Mouse (Mus musculus) CH12.LX (cell line): Measurements from ENCODE around the gene Mcee. TPM values are rescaled to one million over a fixed set of nuclear protein-coding genes. Genes with fewer than 3 reads are reported as not detected.

ENCODE experiments used
- DNase-seq: peaks from one replicate; pipeline ENCODE4 v3.0.0-alpha.2; 2013; ENCODE audit errors: extremely low read depth
- H3K27ac ChIP-seq: 2 replicates; pipeline ENCODE4 v1.5.1; 2012; ENCODE audit warnings: low read depth, mild to moderate bottlenecking, control low read depth, moderate library complexity; ENCODE audit not compliant: insufficient read depth
- H3K27me3 ChIP-seq: replicated peaks from 2 replicates; pipeline ENCODE3; 2012; ENCODE audit warnings: inconsistent platforms
- H3K36me3 ChIP-seq, 2 experiments: replicated peaks in 1 of 2; 2 replicates each; pipeline versions ENCODE3 to v1.6.1; 2012; ENCODE audit warnings: inconsistent platforms in 1 of 2, low read length in 1 of 2, mild to moderate bottlenecking in 1 of 2, mixed read lengths in 1 of 2, moderate library complexity in 1 of 2; ENCODE audit not compliant: control insufficient read depth in 1 of 2, insufficient read depth in 1 of 2
- H3K4me1 ChIP-seq, 2 experiments: 2 replicates each; pipeline ENCODE4 v1.6.1; 2012; ENCODE audit warnings: inconsistent platforms in 1 of 2, moderate library complexity in 1 of 2; ENCODE audit not compliant: insufficient read depth in 2 of 2, control insufficient read depth in 1 of 2
- H3K4me2 ChIP-seq: 2 replicates; pipeline ENCODE4 v1.6.1; 2012; ENCODE audit warnings: low read depth, mild to moderate bottlenecking, control low read depth; ENCODE audit not compliant: poor library complexity, insufficient read depth, severe bottlenecking
- H3K4me3 ChIP-seq, 3 experiments: fragments of 150-350 bp in 1 of 3; sonication (generic) in 1 of 3; replicated peaks in 1 of 3; 2 replicates each; pipeline versions ENCODE3 to v1.5.1; 2011 to 2012; ENCODE audit warnings: low read depth in 2 of 3, low read length in 2 of 3, mild to moderate bottlenecking in 2 of 3, moderate library complexity in 2 of 3, control low read depth in 1 of 3, improper control_type of control experiment in 1 of 3, inconsistent platforms in 1 of 3, mixed read lengths in 1 of 3; ENCODE audit not compliant: poor library complexity in 1 of 3
- H3K79me2 ChIP-seq: replicated peaks from 2 replicates; pipeline ENCODE4 v1.6.1; 2012; ENCODE audit warnings: mild to moderate bottlenecking, moderate library complexity; ENCODE audit not compliant: control insufficient read depth, poor library complexity, insufficient read depth, severe bottlenecking; ENCODE audit errors: extremely low read depth
- H3K9ac ChIP-seq: 2 replicates; pipeline ENCODE4 v1.6.1; 2012; ENCODE audit warnings: low read depth, mild to moderate bottlenecking, control low read depth, moderate library complexity; ENCODE audit not compliant: insufficient read depth
- H3K9me3 ChIP-seq: replicated peaks from 2 replicates; pipeline ENCODE3; 2012; ENCODE audit warnings: low read length, inconsistent platforms, mixed read lengths
- BHLHE40 ChIP-seq: IDR thresholded peaks from 2 replicates; pipeline ENCODE4 v1.6.1; 2011; ENCODE audit warnings: mild to moderate bottlenecking, low read depth, low read length, improper control_type of control experiment
- CHD1 ChIP-seq: IDR thresholded peaks from 2 replicates; pipeline ENCODE4 v1.6.1; 2012; ENCODE audit warnings: low read depth, low read length, improper control_type of control experiment, inconsistent platforms
- CTCF ChIP-seq, 2 experiments: IDR thresholded peaks in 1 of 2; conservative IDR thresholded peaks in 1 of 2; 2 replicates each; pipeline ENCODE4 v1.5.1; 2011 to 2012; ENCODE audit warnings: low read depth in 2 of 2, low read length in 2 of 2, improper control_type of control experiment in 1 of 2, inconsistent platforms in 1 of 2, mild to moderate bottlenecking in 1 of 2, moderate library complexity in 1 of 2
- E2F4 ChIP-seq: IDR thresholded peaks from 2 replicates; pipeline ENCODE4 v1.6.1; 2011; ENCODE audit warnings: low read depth, low read length, improper control_type of control experiment; ENCODE audit not compliant: insufficient replicate concordance
- ELF1 ChIP-seq: IDR thresholded peaks from 2 replicates; pipeline ENCODE4 v1.6.1; 2014; ENCODE audit warnings: low read depth, mild to moderate bottlenecking, inconsistent platforms, low read length, improper control_type of control experiment
- ETS1 ChIP-seq: conservative IDR thresholded peaks from 2 replicates; pipeline ENCODE4 v1.6.1; 2012; ENCODE audit warnings: low read depth, mild to moderate bottlenecking, inconsistent platforms, low read length, improper control_type of control experiment, moderate library complexity
- GABPA ChIP-seq: IDR thresholded peaks from 2 replicates; pipeline ENCODE4 v1.6.1; 2012; ENCODE audit warnings: low read depth, low read length, improper control_type of control experiment, inconsistent platforms; ENCODE audit not compliant: insufficient replicate concordance
- IRF4 ChIP-seq: IDR thresholded peaks from 2 replicates; pipeline ENCODE4 v1.6.1; 2014; ENCODE audit warnings: low read depth, mild to moderate bottlenecking, inconsistent platforms, low read length, improper control_type of control experiment
- MAX ChIP-seq: IDR thresholded peaks from 2 replicates; pipeline ENCODE4 v1.6.1; 2011; ENCODE audit warnings: low read length, improper control_type of control experiment
- MEF2A ChIP-seq: IDR thresholded peaks from 2 replicates; pipeline ENCODE4 v1.6.1; 2014; ENCODE audit warnings: low read depth, mild to moderate bottlenecking, inconsistent platforms, low read length, improper control_type of control experiment, borderline replicate concordance
- PAX5 ChIP-seq: IDR thresholded peaks from 2 replicates; pipeline ENCODE4 v1.6.1; 2012; ENCODE audit warnings: low read length, inconsistent platforms, mixed read lengths
- POLR2AphosphoS2 ChIP-seq: IDR thresholded peaks from 2 replicates; pipeline ENCODE4 v1.6.1; 2011; ENCODE audit warnings: low read depth, low read length, improper control_type of control experiment
- RAD21 ChIP-seq: IDR thresholded peaks from 2 replicates; pipeline ENCODE4 v1.6.1; 2011; ENCODE audit warnings: low read depth, mild to moderate bottlenecking, low read length, improper control_type of control experiment, moderate library complexity
- SIN3A ChIP-seq: IDR thresholded peaks from 2 replicates; pipeline ENCODE4 v1.6.1; 2012; ENCODE audit warnings: low read length, improper control_type of control experiment, inconsistent platforms
- SMC3 ChIP-seq: IDR thresholded peaks from 2 replicates; pipeline ENCODE4 v1.6.1; 2011; ENCODE audit warnings: low read depth, low read length, improper control_type of control experiment
- ZKSCAN1 ChIP-seq: IDR thresholded peaks from 2 replicates; pipeline ENCODE4 v1.6.1; 2012; ENCODE audit warnings: low read depth, inconsistent platforms, low read length, improper control_type of control experiment, borderline replicate concordance
- ZNF384 ChIP-seq: IDR thresholded peaks from 2 replicates; pipeline ENCODE4 v1.6.1; 2012; ENCODE audit warnings: low read depth, low read length, improper control_type of control experiment, inconsistent platforms
- dilution Hi-C: fragments of 300-500 bp; cut with MboI; formaldehyde crosslinking; loops from 2 replicates; pipeline ENCODE4 v1.14.3; 2020; ENCODE audit warnings: low sequenced_read_pairs; ENCODE audit not compliant: extremely low pct_unique_long_range_greater_than_20kb, extremely low pct_ligation_motif_present
- in situ Hi-C: fragments of 300-500 bp; cut with MboI; formaldehyde crosslinking; loops from 3 replicates; pipeline ENCODE4 v1.14.3; 2019; ENCODE audit warnings: low sequenced_read_pairs, low pct_ligation_motif_present, low pct_unique_long_range_greater_than_20kb, mixed read lengths
- polyA plus RNA-seq: library from polyadenylated mRNA; unstranded; fragments of >175 nt; gene quantifications from 2 replicates; pipeline ENCODE4 v1.2.1, GENCODE M21; 2012; ENCODE audit warnings: low read depth; ENCODE audit not compliant: insufficient read length
- total RNA-seq, 2 experiments: library from RNA; depleted of rRNA; stranded (reverse); fragments of 300-350 nt in 1 of 2; fragments of >200 nt in 1 of 2; gene quantifications; 2 replicates each; pipeline ENCODE4 v1.2.3; 2012 to 2014

Gene Mcee
- total and polyA plus RNA-seq, 3 experiments, result 13.8 to 15.8 (median 13.9) TPM

DNA sequence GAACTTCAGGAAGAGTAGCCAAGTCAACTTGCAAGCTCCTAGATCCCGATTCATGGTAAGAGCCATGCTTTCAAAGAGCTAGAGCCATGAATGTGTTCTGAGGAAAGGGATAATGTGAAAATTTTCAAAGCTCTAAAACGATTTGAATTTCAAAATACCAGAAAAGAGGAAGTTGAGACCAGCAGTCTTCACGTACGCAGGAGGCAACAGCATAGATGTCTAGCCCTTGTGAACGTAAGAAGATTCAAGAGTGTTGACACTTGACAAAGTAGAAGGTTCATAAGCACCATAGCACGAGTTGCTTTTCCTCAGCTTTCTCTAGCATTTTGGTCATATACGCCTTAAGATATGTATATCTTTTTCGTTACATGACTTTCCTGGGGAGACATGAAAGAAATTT lies 11.6 kb downstream of the Mcee start:
- in situ Hi-C loops (no loop called here), dilution Hi-C loops (no loop called here)
- H3K79me2 ChIP-seq, result no peaks in the 10 kb centered on the region
- no peaks in the 10 kb centered on the region for H3K4me1 ChIP-seq
- no peak overlapping the region for H3K27ac ChIP-seq
- TF ChIP-seq GABPA (no peak), MEF2A (no peak), BHLHE40 (no peak), POLR2AphosphoS2 (no peak), CHD1 (no peak), ETS1 (no peak), IRF4 (no peak), MAX (no peak)
- H3K27me3 ChIP-seq, result no peaks in the 10 kb centered on the region
- no peak for DNase-seq
- no peak overlapping the region for H3K4me2 ChIP-seq
- no peaks in the 10 kb centered on the region for H3K9me3 ChIP-seq
- H3K36me3 ChIP-seq, result peaks cover 0 to 14% of the 10 kb centered on the region in 2 experiments
- no peak overlapping the region for H3K9ac ChIP-seq
- no peak overlapping the region for H3K4me3 ChIP-seq

DNA sequence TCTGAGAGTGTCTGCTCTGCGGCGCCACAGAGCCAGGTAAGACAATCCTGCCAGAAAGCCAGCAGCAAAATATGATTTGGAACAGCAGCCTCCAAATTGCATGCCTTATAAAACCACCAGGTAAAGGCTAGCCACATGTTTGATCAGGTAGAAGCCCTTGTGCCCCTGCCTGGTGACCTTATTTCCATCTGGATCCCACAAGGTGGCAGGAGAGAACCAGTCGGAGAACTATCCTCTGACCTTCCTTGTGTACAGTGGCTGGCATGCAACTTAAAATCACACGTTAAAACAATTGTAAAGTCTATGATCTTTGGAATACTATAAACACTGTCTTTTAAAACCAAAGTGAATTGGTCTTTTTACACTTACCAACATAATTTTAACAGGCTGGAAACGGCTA lies 32.5 kb downstream of the Mcee start:
- DNase-seq, result peak; percentile 6
- no peaks in the 10 kb centered on the region for H3K79me2 ChIP-seq
- in situ Hi-C loops (loop anchor here (10.0 to 25.0 kb wide), 2 partner anchors 112 to 300 kb away; no protein-coding TSS in a partner anchor), dilution Hi-C loops (no loop called here)
- H3K9me3 ChIP-seq, result no peaks in the 10 kb centered on the region
- H3K27ac ChIP-seq, result no peak overlapping the region
- H3K36me3 ChIP-seq, result no peaks in the 10 kb centered on the region
- TF ChIP-seq SMC3, result peak; percentile 73
- no peak for TF ChIP-seq E2F4
- TF ChIP-seq PAX5, result no peak
- TF ChIP-seq MAX, result no peak
- peak; percentile 76 for TF ChIP-seq RAD21
- TF ChIP-seq ZKSCAN1, result no peak
- TF ChIP-seq MEF2A, result no peak
- peak in 1 of 2 experiments; percentile 75; a peak in 2 of 4 replicates for TF ChIP-seq CTCF (conservative IDR thresholded peaks at IDR 0.05 in 1 of 2, IDR thresholded peaks at IDR 0.05 in 1 of 2; ENCODE audit: low read depth in 2 of 2, low read length in 2 of 2)
- TF ChIP-seq ELF1, result no peak
- no peak for TF ChIP-seq SIN3A
- TF ChIP-seq ZNF384, result no peak
- H3K4me3 ChIP-seq, result no peak overlapping the region
- no peak overlapping the region for H3K9ac ChIP-seq
- no peaks in the 10 kb centered on the region for H3K4me1 ChIP-seq
- H3K4me2 ChIP-seq, result no peak overlapping the region
- no peaks in the 10 kb centered on the region for H3K27me3 ChIP-seq
